Mouse (Mus musculus): Measurements from ENCODE around the gene Ahcyl1. TPM values are rescaled to one million over a fixed set of nuclear protein-coding genes. Genes with fewer than 3 reads are reported as not detected.

Gene Ahcyl1
- polyA plus RNA-seq, 1 experiment from 2014 or later = 229 TPM

DNA sequence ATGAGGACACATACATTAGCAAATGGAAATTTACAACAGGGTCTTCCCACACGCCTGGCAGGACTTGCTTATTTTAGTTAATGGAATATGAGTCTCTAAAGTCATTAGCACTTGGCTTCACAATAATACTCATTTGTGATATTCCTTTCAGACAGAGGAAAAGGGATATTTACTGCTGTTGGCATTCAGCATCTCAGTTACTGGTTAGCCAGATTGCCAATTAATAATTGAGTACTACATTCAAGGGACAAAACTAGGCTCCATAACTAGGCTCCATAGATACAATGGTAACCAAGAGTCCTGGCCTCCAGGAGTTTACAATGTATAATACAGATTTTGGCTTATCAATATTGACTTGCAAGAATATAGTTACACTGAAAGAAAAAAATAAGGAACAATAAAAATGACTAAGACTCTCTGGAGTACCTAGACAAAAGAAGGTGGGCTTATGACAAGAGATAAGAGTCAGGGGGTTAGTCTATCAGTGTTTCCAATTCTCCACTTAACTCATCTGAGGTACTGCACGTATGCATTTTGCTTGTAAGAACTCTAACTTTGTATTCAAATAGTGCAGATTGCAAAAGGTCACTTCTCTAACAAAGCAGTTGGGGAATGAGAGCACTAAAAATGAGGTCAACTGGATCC is 2.0 kb downstream of the Ahcyl1 start:
- in situ Hi-C loops (cut with MboI; ENCODE audit: low pct_unique_long_range_greater_than_20kb) = loop anchor here (10.0 kb wide), 2 partner anchors 140 to 370 kb away; partner anchors contain the start of gene Ubl4b

DNA sequence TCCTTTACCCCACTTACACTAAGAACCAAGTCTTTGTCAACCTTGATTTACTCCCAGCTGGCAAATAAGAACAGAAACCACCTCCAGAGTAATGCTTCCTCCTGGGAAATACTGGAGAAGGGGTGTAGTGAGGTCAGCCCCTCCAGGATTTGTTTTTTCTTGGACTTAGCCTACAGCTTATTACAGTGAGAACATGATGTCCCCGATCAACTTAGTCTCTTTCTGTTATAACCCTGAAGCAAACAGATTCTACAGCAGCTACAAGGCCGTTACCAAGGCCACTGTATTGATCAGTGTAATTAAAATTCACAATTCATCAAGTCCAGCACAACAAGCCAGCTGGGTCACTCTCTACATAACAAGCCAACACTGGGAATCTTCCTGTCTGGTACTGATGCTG is 6.0 kb downstream of the Ahcyl1 start:
- in situ Hi-C loops (cut with MboI; ENCODE audit: low pct_unique_long_range_greater_than_20kb) = loop anchor here (10.0 kb wide), 2 partner anchors 136 to 374 kb away; partner anchors contain the start of gene Ubl4b
- TF ChIP-seq CTCF (IDR thresholded peaks at IDR 0.05) = no peak
- POLR2A ChIA-PET = interaction anchor here (1.3 kb wide), 1 partner anchor 9 kb away, joined by 5 read pairs; no protein-coding TSS in a partner anchor
- no peaks in the 10 kb centered on the region for H3K27me3 ChIP-seq
- CTCF ChIA-PET = interaction anchor here (0.8 to 5.1 kb wide), 15 partner anchors 10 to 177 kb away, joined by 3 to 26 read pairs (median 3); no protein-coding TSS in a partner anchor
- DNase-seq (ENCODE audit: low read depth, low spot score) (no peak), ATAC-seq (no peak)

More for the DNA sequence above, 2.0 kb downstream of the Ahcyl1 start:
- TF ChIP-seq CTCF (IDR thresholded peaks at IDR 0.05) = no peak
- ChIA-PET CTCF (interaction anchor here (0.9 to 15.8 kb wide), 12 partner anchors 9 to 367 kb away, joined by 3 to 215 read pairs (median 4); no protein-coding TSS in a partner anchor), POLR2A (interaction anchor here (0.8 to 6.4 kb wide), 4 partner anchors 19 to 169 kb away, joined by 3 to 32 read pairs (median 5); no protein-coding TSS in a partner anchor)
- H3K27me3 ChIP-seq = no peaks in the 10 kb centered on the region
- no peak for ATAC-seq
- no peak for DNase-seq (ENCODE audit: low read depth, low spot score)

DNA sequence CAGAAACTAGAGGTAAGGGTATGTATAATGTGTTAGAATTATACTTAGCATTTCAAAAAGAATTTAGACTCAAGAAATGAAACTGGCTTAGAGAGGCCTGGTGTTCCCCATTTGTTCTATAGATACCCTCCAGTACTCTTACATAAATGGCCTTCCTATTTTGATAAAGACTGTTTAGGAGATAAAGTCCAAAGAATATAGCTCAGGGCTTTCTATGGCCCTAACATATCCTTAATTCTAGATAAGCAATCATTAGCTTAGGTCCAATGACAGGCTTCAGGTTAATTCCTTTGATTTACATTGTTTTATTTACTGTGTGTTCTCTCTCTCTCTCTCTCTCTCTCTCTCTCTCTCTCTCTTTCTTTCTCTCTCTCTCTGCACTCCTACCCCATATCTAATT is 7.1 kb downstream of the Ahcyl1 start:
- ATAC-seq = no peak
- in situ Hi-C loops (cut with MboI; ENCODE audit: low pct_unique_long_range_greater_than_20kb) = no loop called here
- ChIA-PET CTCF (interaction anchor here (0.9 to 5.1 kb wide), 14 partner anchors 9 to 186 kb away, joined by 3 to 26 read pairs (median 3); no protein-coding TSS in a partner anchor), POLR2A (interaction anchor here (0.6 kb wide), 1 partner anchor 58 kb away, joined by 3 read pairs; no protein-coding TSS in a partner anchor)
- no peak for DNase-seq (ENCODE audit: low read depth, low spot score)
- no peaks in the 10 kb centered on the region for H3K27me3 ChIP-seq
- no peak for TF ChIP-seq CTCF (IDR thresholded peaks at IDR 0.05)

DNA sequence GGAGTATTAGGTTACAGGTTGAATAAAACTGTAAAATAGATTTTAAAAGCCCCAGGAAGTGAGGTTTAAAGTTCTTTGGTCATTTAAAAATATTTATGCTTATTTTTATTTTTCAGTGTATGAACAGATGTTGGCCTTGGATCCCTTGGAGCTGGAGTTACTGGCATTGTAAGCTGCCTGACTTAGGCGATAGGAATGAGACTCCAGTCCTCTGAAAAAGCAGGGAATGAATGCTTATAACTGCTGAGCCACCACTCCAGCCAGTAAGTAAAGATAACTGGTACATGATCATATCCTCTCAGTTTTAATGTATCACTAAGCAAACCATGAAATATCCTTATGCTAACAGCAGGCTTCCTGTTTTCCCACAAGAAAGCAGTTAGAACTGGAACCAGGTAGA is 8.1 kb downstream of the Ahcyl1 start:
- DNase-seq (ENCODE audit: low read depth, low spot score) (no peak), ATAC-seq (no peak)
- in situ Hi-C loops (cut with MboI; ENCODE audit: low pct_unique_long_range_greater_than_20kb) = no loop called here
- ChIA-PET POLR2A (no interaction called here), CTCF (interaction anchor here (0.7 to 5.1 kb wide), 12 partner anchors 7 to 196 kb away, joined by 3 to 26 read pairs (median 3); no protein-coding TSS in a partner anchor)
- no peaks in the 10 kb centered on the region for H3K27me3 ChIP-seq
- no peak for TF ChIP-seq CTCF (IDR thresholded peaks at IDR 0.05)

DNA sequence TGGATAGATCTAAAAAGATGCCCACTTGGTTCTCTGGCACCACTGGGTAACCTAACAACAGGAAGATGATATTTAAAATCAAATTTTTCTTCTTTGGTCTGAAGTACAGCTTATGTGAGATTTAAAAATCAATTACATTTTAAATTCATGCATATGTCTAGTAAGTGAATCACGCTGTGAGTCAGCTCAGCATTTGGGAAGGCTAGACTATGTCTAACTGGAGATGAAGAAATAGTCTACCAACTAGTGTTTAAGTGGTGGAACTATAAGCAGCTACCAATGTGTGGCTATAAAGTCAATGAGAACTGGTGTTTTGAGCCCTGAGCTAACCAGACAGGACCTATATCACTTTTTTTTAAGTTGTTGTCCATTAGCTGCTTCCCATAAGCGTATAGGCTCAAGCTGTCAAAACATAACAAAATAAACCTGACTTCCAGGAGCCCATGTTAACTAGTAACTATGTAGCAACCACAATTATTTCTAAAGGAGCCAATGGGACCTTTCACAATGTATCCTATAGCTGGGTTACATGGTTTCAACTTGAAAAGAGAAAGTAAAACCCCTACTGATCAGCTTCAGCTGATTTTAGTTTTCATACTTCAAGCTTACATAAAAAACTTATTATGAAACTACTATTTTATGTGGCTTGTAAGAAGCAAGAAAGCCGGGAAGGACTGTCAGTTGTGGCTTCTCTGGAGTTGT is 9.9 kb downstream of the Ahcyl1 start:
- ATAC-seq = no peak
- TF ChIP-seq CTCF (IDR thresholded peaks at IDR 0.05) = no peak
- no peak for DNase-seq (ENCODE audit: low read depth, low spot score)
- POLR2A ChIA-PET = interaction anchor here (1.2 to 2.2 kb wide), 2 partner anchors 9 to 10 kb away, joined by 3 to 4 read pairs; partner anchors contain the start of gene Ahcyl1
- in situ Hi-C loops (cut with MboI; ENCODE audit: low pct_unique_long_range_greater_than_20kb) = no loop called here
- no peaks in the 10 kb centered on the region for H3K27me3 ChIP-seq
- CTCF ChIA-PET = interaction anchor here (0.7 to 2.9 kb wide), 10 partner anchors 9 to 177 kb away, joined by 3 to 10 read pairs (median 4); no protein-coding TSS in a partner anchor

DNA sequence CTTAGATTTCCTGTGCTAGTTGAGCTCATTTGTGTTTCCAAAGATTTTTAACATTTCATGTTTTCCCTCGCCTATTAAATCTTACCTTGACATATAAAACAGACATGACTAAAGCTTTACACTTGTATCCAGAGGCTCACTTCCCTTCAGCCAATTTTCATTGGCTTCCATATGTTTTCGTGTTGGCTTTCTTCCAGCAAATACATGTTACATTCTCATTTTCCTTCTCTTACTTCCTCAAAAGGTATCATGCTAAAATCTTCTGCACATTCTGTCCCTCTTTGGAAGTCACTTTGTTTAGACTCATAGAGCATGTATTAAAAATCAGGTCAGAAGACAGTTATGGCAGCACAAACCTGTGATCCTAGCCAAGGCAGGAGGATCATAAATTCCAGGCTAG is 10.7 kb downstream of the Ahcyl1 start:
- ATAC-seq = no peak
- in situ Hi-C loops (cut with MboI; ENCODE audit: low pct_unique_long_range_greater_than_20kb) = no loop called here
- DNase-seq (ENCODE audit: low read depth, low spot score) = no peak
- POLR2A ChIA-PET = interaction anchor here (2.2 kb wide), 1 partner anchor 10 kb away, joined by 4 read pairs; the partner anchor contains the start of gene Ahcyl1
- no peak for TF ChIP-seq CTCF (IDR thresholded peaks at IDR 0.05)
- H3K27me3 ChIP-seq = no peaks in the 10 kb centered on the region
- CTCF ChIA-PET = interaction anchor here (1.0 to 2.9 kb wide), 11 partner anchors 8 to 178 kb away, joined by 3 to 10 read pairs (median 4); no protein-coding TSS in a partner anchor

DNA sequence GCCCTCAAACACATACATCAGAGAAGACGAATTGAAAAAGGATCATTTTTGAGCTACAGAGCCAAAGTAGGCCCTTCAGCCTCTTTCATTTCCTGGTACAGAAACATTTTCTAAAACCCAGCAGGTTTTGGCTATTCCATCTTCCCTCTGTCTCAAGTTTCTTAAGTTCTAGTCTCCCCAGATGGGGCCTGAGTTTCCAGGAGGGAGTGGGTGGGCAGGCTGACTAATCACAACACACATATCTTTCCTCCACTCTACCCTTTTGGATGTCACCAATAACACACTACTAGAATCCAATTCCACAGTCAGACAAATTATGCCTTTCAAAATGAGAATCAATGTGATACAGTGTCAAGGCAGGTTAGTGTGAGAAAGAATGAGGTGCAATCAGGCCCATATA is 12.8 kb downstream of the Ahcyl1 start:
- TF ChIP-seq CTCF (IDR thresholded peaks at IDR 0.05) = no peak

DNA sequence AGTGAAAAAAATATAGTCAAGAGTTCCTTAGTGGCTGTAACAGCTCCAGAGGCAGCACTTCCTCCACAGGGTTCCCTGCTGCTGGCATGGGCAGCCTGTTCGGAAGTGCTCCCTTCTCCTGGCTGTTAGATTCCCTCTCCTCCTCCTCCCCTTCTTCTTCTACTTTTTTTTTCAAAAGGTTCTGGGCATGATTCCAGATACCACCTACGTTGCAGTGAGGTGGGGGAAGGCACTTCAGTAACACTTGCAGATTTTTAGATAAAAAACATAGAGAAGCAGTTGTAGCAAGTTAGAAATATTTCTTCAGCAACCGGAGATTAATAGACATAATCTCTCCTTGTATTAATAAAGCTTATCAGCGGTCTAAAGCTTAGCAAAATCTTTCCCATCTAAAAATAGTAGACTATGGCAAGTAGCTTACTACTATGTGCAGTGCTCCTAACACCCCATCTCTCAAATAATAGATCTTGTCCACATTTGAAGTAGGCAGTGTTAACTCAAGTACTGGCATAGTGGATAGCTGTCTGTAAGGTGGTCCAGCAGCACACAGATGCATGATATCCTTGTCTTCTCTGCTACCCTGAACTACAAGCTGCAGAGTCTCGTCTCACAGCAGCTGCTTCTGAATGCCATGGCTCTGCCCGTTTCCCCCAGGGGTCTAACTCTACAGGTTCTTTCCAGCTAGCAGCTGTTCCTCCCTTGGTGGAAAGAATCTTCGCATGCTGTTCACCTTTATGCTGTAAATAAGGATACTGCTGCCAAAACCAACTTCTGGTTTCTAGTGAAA is 15.4 kb downstream of the Ahcyl1 start:
- ATAC-seq (no peak), DNase-seq (ENCODE audit: low read depth, low spot score) (no peak)
- no peaks in the 10 kb centered on the region for H3K27me3 ChIP-seq
- CTCF ChIA-PET = interaction anchor here (0.8 to 6.6 kb wide), 8 partner anchors 9 to 186 kb away, joined by 3 to 32 read pairs (median 10); partner anchors contain the start of gene Ahcyl1
- POLR2A ChIA-PET = interaction anchor here (0.7 to 1.9 kb wide), 7 partner anchors 10 to 79 kb away, joined by 3 to 5 read pairs (median 3); partner anchors contain the start of gene Csf1
- TF ChIP-seq CTCF (IDR thresholded peaks at IDR 0.05) = no peak
- in situ Hi-C loops (cut with MboI; ENCODE audit: low pct_unique_long_range_greater_than_20kb) = no loop called here

More for the DNA sequence above, 12.8 kb downstream of the Ahcyl1 start:
- ChIA-PET CTCF (interaction anchor here (6.6 kb wide), 1 partner anchor 25 kb away, joined by 32 read pairs; no protein-coding TSS in a partner anchor), POLR2A (no interaction called here)
- DNase-seq (ENCODE audit: low read depth, low spot score) (no peak), ATAC-seq (no peak)
- in situ Hi-C loops (cut with MboI; ENCODE audit: low pct_unique_long_range_greater_than_20kb) = no loop called here
- H3K27me3 ChIP-seq = no peaks in the 10 kb centered on the region

DNA sequence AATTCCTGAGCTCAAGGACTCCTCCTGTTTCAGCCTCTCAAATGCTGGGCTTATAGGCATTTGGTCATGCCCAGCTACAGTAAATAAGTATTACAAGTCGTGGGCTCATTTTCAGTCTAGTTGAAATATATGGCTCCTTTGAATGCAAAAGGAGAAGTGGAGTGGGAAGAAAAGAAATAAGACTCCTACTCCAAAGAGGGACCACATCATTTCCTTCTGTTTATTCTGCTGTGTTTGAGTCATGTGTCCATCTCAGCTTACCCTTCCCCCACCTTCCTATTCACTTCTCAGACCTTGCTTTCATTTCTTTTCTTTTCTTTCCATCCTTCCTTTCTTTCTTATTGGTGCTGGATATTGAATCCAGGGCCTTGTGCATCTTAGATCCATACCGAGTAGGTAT is 24.9 kb downstream of the Ahcyl1 start:
- DNase-seq (ENCODE audit: low read depth, low spot score) (no peak), ATAC-seq (no peak)
- ChIA-PET POLR2A (no interaction called here), CTCF (interaction anchor here (1.3 to 1.9 kb wide), 2 partner anchors 9 to 12 kb away, joined by 3 to 6 read pairs; no protein-coding TSS in a partner anchor)
- no peaks in the 10 kb centered on the region for H3K27me3 ChIP-seq
- no peak for TF ChIP-seq CTCF (IDR thresholded peaks at IDR 0.05)
- in situ Hi-C loops (cut with MboI; ENCODE audit: low pct_unique_long_range_greater_than_20kb) = no loop called here
